Mouse (Mus musculus) C2C12 (cell line): ENCODE measurements around the gene Cdc42ep1.

ENCODE experiments used
- CEBPB ChIP-seq: IDR thresholded peaks from one replicate; pipeline ENCODE4 v1.6.1; 2011; ENCODE audit warnings: low read depth, mild to moderate bottlenecking, control low read depth, moderate library complexity
- CTCF ChIP-seq: IDR thresholded peaks from one replicate; pipeline ENCODE4 v1.5.1; 2011; ENCODE audit not compliant: control insufficient read depth, insufficient read depth, insufficient read length
- MAX ChIP-seq: IDR thresholded peaks from one replicate; pipeline ENCODE4 v1.6.1; 2011; ENCODE audit warnings: mild to moderate bottlenecking, control low read depth
- MYOG ChIP-seq: IDR thresholded peaks from one replicate; pipeline ENCODE4 v1.6.1; 2011; ENCODE audit not compliant: control insufficient read depth, insufficient read length; ENCODE audit errors: extremely low read depth

DNA sequence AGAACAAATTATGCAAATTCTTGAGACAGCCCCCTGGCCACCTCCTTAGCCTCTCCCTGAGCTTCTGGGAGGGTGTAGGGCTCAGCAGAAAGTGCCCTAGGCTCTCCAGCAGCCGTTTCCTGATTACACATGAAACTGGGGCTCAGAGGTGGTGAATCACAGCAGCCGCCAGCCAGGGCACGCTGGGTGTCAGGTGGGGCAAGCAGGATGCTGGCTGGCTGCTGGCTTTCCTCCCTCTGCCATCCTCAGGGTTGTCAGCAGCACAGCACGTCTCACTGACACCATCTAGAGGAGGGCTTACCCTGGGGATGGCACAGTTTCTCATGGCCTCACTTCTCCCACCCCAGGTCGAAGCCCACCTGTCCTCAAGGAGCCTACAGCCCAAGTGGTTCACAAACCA lies 14.1 kb upstream of the Cdc42ep1 start:
- TF ChIP-seq CEBPB: no peak
- peak; percentile 81 for TF ChIP-seq MAX
- no peak for TF ChIP-seq MYOG
- TF ChIP-seq CTCF: peak; percentile 20
